Mouse (Mus musculus): ENCODE results near the gene Cdc14a. TPM values are rescaled to one million over a fixed set of nuclear protein-coding genes. Genes with fewer than 3 reads are reported as not detected.

Gene Cdc14a
- 10 to 100 TPM; 22.6 to 30.6 TPM for total RNA-seq (2023)

DNA sequence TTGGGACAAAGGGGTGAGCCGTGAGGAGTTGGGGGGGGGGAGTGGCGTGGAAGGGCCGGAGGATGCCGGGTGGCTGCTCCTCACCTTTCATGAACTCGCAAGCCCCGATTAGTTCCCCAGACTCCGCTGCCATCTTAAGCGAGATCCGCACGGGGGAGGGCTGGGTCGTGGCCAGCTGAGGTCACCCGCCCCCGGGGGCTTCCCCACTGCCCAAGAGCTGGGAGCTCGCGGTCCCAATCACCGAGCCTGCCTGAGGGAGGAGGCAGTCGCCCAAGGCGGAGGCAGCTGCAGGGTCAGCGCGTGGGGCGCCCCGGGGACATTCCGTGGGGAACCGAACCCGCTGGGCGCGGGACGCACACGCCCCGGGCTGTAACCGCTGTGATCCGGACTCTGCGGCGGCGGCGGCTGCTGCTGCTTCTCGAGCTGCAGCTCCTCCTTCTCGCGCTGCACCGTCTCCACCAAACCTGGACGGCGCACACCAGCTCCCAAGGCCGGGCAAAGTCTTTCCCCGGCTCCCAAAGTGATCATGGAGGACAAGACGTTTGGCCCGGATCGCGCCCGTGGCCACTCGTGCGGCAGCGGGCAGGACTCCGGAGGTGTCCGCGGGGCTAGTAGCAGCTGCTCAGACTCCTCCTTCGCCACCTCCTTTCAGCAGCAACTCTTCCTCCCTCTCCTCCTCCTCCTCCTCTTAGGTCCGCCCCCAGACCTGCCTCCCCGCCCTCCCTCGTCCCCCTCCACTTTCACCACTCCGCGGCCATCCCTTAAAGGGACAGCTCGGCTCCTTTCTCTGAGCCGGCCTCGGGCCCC is at the start of gene Cdc14a:
Gene Cdc14a (minus strand): TSS at position 680 of the 807 bp plus-strand sequence.

DNA sequence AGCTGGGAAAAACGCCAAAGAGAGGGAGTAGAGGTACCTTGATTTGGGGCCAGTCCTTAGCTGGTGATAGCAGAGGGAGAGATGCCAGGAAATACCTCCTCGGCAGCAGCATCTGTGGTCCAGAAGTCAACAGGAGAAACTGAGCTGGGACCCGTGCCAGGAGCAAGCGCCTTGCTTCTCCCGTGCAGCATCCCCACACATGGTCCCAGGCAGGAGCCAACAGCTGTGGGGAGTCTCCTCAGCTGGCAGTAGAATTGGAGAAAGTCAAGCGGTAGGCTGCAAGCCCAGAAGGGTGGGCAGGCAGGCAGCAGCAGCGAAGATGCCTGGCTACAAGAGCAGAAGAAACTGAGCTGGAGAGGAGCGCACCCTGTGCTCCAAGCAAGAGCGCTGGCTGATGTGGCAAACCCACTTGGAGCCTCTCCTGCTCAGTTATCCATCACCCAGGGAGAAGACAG is 170.7 kb downstream of the Cdc14a start, which contains the start of gene Gpr88:
Gene Gpr88 (minus strand): TSS at position 427 of the 455 bp plus-strand sequence.

Other genes starting within 250 kb of the Cdc14a start
- gene Gpr88, start 170.5 kb downstream of the Cdc14a start, total RNA-seq (2023) = under 1 TPM in 1 of 2 experiments, not detected in 1; 0.18 TPM
- gene Rtca, start 84.2 kb upstream of the Cdc14a start, total RNA-seq (2023) = 10 to 100 TPM; 19.8 to 20.8 TPM
- 10 to 100 TPM; 11.7 to 11.9 TPM for gene Dbt, start 89.0 kb upstream of the Cdc14a start, total RNA-seq (2023)
- gene Lrrc39, start 138.9 kb upstream of the Cdc14a start, total RNA-seq (2023) = not detected
- 10 to 100 TPM in 1 of 2 experiments, 1 to 10 TPM in 1; 9.8 to 11.0 TPM for gene Sass6, start 170.9 kb upstream of the Cdc14a start, total RNA-seq (2023)
- gene Trmt13, start 190.6 kb upstream of the Cdc14a start, total RNA-seq (2023) = 10 to 100 TPM; 25.3 to 26.3 TPM
- 10 to 100 TPM; 74.3 to 76.4 TPM for gene Mfsd14a, start 238.6 kb upstream of the Cdc14a start, total RNA-seq (2023)